Mouse (Mus musculus) intestine, postnatal 0 days (tissue): ENCODE measurements around the gene Mad1l1. TPM values are rescaled to one million over a fixed set of nuclear protein-coding genes. Genes with fewer than 3 reads are reported as not detected.
"Not testable (repeated sequence)": the region's sequence is repeated elsewhere in the genome, so short reads cannot be mapped to it uniquely, and the experiment has no call there.

Experiments
- ATAC-seq: fragments of 200-750 bp; cut with Nextera tagmentation; 2 replicates; pipeline ENCODE4 v1.8.0; 2017; ENCODE audit warnings: mild to moderate bottlenecking, moderate TSS enrichment, moderate library complexity
- H3K27ac ChIP-seq: fragments of 300-500 bp; sonication (generic); 2 replicates; pipeline ENCODE4 v1.5.1; 2014; ENCODE audit warnings: mild to moderate bottlenecking, low read depth, low read length, moderate library complexity
- H3K27me3 ChIP-seq: fragments of 300-500 bp; sonication (generic); replicated peaks from 2 replicates; pipeline ENCODE4 v1.6.1; 2014; ENCODE audit warnings: low read length, mixed read lengths; ENCODE audit not compliant: control insufficient read depth, insufficient read depth
- H3K36me3 ChIP-seq: fragments of 300-500 bp; sonication (generic); 2 replicates; pipeline ENCODE4 v1.6.1; 2014; ENCODE audit warnings: mild to moderate bottlenecking, moderate library complexity; ENCODE audit not compliant: control insufficient read depth, insufficient read depth
- H3K4me1 ChIP-seq: fragments of 300-500 bp; sonication (generic); replicated peaks from 2 replicates; pipeline ENCODE4 v1.6.1; 2014; ENCODE audit warnings: antibody characterized with exemption, low read length, mixed read lengths; ENCODE audit not compliant: control insufficient read depth, insufficient read depth
- H3K4me2 ChIP-seq: fragments of 300-500 bp; sonication (generic); replicated peaks from 2 replicates; pipeline ENCODE4 v1.6.1; 2014; ENCODE audit warnings: low read depth, mild to moderate bottlenecking, moderate library complexity
- H3K4me3 ChIP-seq: fragments of 300-500 bp; sonication (generic); 2 replicates; pipeline ENCODE4 v1.5.1; 2014; ENCODE audit warnings: low read depth, low read length
- H3K9ac ChIP-seq: fragments of 300-500 bp; sonication (generic); 2 replicates; pipeline ENCODE4 v1.6.1; 2014; ENCODE audit warnings: mild to moderate bottlenecking, low read depth, low read length
- H3K9me3 ChIP-seq: fragments of 300-500 bp; sonication (generic); 2 replicates; pipeline ENCODE4 v1.6.1; 2016; ENCODE audit warnings: mixed run types; ENCODE audit not compliant: control insufficient read depth
- CTCF ChIP-seq: sonication (generic); IDR thresholded peaks from 2 replicates; pipeline ENCODE4 v1.5.1; 2016; ENCODE audit warnings: low read depth, mild to moderate bottlenecking, control low read depth, antibody characterized with exemption, moderate library complexity
- WGBS: fragments of 180-500 bp; shearing (Covaris S2); extraction: QIAGEN DNeasy Blood & Tissue Kit; methylation state at CpG from one replicate; pipeline ENCODE4 v1.1.7; 2014; 5-methylcytosine and 5-hydroxymethylcytosine counted together
- polyA plus RNA-seq: library from polyadenylated mRNA; unstranded; fragments of >200 nt; fragmentation: Nextera tagmentation; extraction: Ambion mirVana; gene quantifications from 2 replicates; pipeline ENCODE4 v1.2.1, GENCODE M21; 2015

Mad1l1 gene
- polyA plus RNA-seq, result 10.3 and 11.1 TPM in 2 replicates

DNA sequence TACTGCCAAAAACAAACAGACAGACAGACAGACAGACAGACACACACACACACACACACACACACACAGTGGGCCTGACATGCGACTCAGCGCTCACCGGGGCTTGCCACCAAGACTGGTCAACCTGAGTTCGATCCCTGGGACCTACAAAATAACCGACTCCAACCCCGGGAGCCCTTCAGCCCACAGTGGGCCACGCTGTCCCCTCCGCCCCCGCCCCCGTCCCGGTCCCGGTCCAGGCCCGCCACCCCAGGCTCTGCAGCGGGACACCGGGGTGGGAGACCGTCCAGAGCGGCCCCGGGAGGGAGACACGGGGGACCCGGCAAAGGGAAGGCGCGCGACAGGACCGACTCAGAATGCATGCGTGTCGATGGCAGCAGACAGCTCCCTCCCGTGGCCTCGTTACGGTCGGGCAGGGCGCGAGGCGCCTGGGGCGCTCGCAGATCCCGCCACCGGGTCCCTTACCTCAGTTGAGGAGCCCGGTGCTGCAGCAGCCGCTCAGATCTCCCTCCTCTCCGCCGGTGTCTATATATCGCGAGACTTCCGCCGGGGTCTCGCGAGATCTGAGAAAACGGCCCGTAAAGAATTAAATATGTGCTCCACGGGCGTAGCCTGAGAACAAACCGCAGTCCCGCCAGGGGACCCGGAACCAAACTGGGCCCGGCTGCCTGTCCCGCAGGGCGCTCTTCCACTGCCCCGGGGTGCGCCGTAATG, at the start of gene Mad1l1, which contains the start of gene Nudt1:
TSS of gene Mad1l1 (minus strand) at position 511 of the 714 bp plus-strand sequence.
TSS of gene Nudt1 (plus strand) at position 615 of the 714 bp plus-strand sequence.
- Histone ChIP-seq H3K36me3 (0 out of 2 replicates have a peak, but pooled peaks cover 4% of the 10 kb centered on the region), H3K4me2 (peak within 1 kb of the TSS; percentile 80), H3K9ac (peak within 1 kb of the TSS; percentile 81), H3K4me3 (peak within 1 kb of the TSS; percentile 60), H3K9me3 (no peaks in the 10 kb centered on the region), H3K4me1 (peaks cover 4% of the 10 kb centered on the region; the same call in 1 of the 2 replicates), H3K27ac (peak within 1 kb of the TSS; percentile 87), H3K27me3 (no peaks in the 10 kb centered on the region)
- peak; percentile 49 for TF ChIP-seq CTCF
- WGBS, result 1% methylated on average over 57 of the region's 60 CpGs
- peak; percentile 91 for ATAC-seq

DNA sequence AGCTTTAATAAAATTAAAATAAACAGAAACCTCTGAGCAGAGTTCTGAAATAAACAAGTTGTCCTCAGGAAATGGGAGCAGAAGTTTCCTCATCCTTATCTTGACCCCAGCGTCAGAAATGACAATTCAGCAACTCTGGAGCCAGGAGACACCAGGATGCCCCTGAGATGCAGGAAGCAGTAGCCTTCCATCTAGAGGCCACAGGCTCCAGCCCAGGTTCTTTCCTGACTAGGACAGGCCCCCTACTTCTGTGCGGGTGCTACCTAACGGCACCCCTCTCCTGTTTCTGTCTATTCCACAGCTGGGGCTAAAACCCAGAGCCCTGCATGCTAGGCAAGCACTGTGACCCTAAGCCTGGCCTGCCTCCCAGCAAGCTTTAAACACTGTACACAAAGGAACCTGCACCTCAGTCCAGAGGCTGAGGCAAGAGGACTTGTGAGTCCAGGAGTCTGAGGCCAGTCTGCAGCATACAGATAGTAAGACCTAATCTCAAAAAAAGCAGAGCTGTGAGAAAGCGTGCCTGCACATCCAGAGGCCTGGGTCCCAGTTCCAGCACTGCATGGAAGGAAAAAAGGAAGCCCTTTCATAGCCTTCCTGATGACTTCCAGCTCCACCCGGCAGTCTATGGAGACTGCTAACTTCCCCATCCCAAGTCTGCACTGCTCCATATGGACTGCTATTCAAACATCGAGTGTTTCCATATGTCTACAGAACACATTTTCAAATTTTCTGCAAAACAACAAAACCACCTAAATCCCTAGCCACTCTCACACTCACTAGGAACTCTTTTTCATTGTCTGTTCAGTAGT, 49.3 kb upstream of the Mad1l1 start:
- no peak overlapping the region for H3K4me3 ChIP-seq
- H3K27ac ChIP-seq, result 0 out of 2 replicates have a peak overlapping the region, but pooled peaks have one; percentile 17
- 52% methylated on average over 6 of the region's 6 CpGs for WGBS
- H3K4me1 ChIP-seq, result 0 out of 2 replicates have a peak, but pooled peaks cover 2% of the 10 kb centered on the region
- ATAC-seq, result no peak
- no peaks in the 10 kb centered on the region for H3K27me3 ChIP-seq
- H3K9ac ChIP-seq, result no peak overlapping the region
- TF ChIP-seq CTCF, result 0 out of 2 replicates have a peak, but pooled peaks have one; percentile 12
- no peaks in the 10 kb centered on the region for H3K9me3 ChIP-seq
- H3K36me3 ChIP-seq, result no peaks in the 10 kb centered on the region; the same call in 1 of the 2 replicates
- no peak overlapping the region for H3K4me2 ChIP-seq

DNA sequence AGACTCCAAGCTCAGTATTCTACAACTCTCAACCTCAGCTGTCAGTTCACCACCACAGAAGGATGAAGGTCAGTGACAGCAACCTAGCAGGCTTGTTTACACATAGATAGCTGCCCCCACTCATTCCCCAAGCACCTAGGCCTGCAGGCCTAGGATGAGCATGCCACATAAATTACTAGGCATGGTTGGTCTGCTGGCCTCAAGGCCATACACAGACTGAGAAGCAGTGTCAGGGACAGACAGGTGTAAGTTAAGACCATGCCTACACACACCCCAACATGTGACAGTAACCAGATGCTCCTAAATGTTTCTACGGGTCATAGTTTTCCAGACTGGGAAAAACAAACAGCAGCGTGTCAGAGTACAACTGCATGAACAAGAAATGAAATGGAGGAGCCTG, 48.1 kb upstream of the Mad1l1 start:
- no peaks in the 10 kb centered on the region for H3K9me3 ChIP-seq
- no peak for ATAC-seq
- no peak overlapping the region for H3K4me3 ChIP-seq
- WGBS, result 55% methylated on average over 2 of the region's 2 CpGs
- H3K9ac ChIP-seq, result no peak overlapping the region
- no peak overlapping the region for H3K27ac ChIP-seq
- 0 out of 2 replicates have a peak, but pooled peaks cover 2% of the 10 kb centered on the region for H3K4me1 ChIP-seq
- no peak overlapping the region for H3K4me2 ChIP-seq
- no peaks in the 10 kb centered on the region; the same call in 1 of the 2 replicates for H3K36me3 ChIP-seq
- H3K27me3 ChIP-seq, result no peaks in the 10 kb centered on the region
- TF ChIP-seq CTCF, result no peak

DNA sequence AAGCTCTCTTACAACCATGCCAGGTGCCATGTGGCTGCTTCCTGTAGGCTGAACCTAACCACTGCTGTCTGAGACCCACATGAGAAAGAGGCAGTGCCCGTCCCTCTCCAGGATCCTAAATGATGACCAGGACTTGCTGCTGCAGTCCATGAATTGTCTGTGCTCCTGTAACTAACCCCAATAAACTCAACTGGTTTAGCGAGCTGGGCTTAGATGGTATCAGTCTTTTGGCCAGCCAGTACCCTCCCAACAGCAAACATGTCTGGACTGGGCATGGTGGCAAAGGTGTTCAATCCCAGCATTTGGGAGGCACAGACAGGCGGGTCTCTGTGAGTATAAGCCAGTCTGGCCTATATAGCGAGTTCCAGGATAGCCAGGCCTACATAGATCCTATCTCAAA, 47.6 kb upstream of the Mad1l1 start:
- 80% methylated on average over 4 of the region's 4 CpGs for WGBS
- no peak overlapping the region for H3K9ac ChIP-seq
- no peak overlapping the region for H3K4me2 ChIP-seq
- ATAC-seq, result no peak
- H3K27ac ChIP-seq, result no peak overlapping the region
- no peaks in the 10 kb centered on the region for H3K27me3 ChIP-seq
- TF ChIP-seq CTCF, result no peak
- 0 out of 2 replicates have a peak, but pooled peaks cover 2% of the 10 kb centered on the region for H3K4me1 ChIP-seq
- no peaks in the 10 kb centered on the region for H3K9me3 ChIP-seq
- no peak overlapping the region for H3K4me3 ChIP-seq
- no peaks in the 10 kb centered on the region; the same call in 1 of the 2 replicates for H3K36me3 ChIP-seq

DNA sequence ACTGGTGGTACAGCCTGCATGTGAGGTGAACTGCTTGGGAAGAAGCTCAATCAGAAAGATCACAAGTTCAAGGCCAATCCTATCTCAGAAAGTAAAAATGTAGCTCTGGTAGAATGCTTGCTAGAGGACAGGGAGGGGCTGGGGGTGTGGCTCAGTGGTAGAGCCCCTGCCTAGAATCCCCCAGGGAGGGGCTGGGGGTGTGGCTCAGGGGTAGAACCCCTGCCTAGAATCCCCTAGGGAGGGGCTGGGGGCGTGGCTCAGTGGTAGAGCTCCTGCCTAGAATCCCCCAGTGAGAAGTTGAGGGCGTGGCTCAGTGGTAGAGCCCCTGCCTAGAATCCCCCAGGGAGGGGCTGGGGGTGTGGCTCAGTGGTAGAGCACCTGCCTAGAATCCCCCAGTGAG, 46.8 kb upstream of the Mad1l1 start:
- H3K9me3 ChIP-seq, H3K27me3 ChIP-seq, H3K27ac ChIP-seq, H3K36me3 ChIP-seq, H3K4me2 ChIP-seq, H3K4me1 ChIP-seq, ATAC-seq, H3K4me3 ChIP-seq, H3K9ac ChIP-seq: not testable (repeated sequence)
- 84% methylated on average over 2 of the region's 2 CpGs for WGBS

DNA sequence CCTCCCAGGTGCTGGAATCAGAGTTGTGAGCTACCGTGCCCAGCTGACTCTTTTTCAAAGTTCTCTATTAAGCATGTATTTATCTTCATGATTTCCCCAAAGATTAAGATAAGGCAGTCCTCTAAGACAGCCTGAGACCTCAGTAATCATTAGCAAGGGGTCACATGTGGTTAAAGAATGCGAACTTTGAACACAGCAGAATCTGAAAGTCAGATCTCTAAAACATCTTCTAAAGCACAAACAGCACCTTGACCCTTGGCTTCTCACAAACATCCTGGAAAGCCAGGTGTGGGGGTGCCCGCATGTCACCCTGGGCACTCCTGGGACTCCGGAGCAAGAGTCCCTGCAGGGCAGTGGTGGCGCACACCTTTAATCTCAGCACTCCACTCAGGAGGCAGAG, 43.1 kb upstream of the Mad1l1 start:
- no peak for TF ChIP-seq CTCF
- H3K9ac ChIP-seq, result no peak overlapping the region
- H3K36me3 ChIP-seq, result peaks cover under 1% of the 10 kb centered on the region; the same call in 1 of the 2 replicates
- H3K9me3 ChIP-seq, result no peaks in the 10 kb centered on the region
- 0 out of 2 replicates have a peak, but pooled peaks cover 2% of the 10 kb centered on the region for H3K4me1 ChIP-seq
- H3K4me2 ChIP-seq, result no peak overlapping the region
- peak; percentile 38; the same call in 1 of the 2 replicates for ATAC-seq
- H3K27me3 ChIP-seq, result no peaks in the 10 kb centered on the region
- H3K4me3 ChIP-seq, result no peak overlapping the region
- WGBS, result 51% methylated on average over 5 of the region's 5 CpGs
- peak overlapping the region; percentile 41; the same call in 1 of the 2 replicates for H3K27ac ChIP-seq
